Mouse (Mus musculus) hindbrain, embryonic 16.5 days (tissue): ENCODE data around the gene Mlec. TPM values are rescaled to one million over a fixed set of nuclear protein-coding genes. Genes with fewer than 3 reads are reported as not detected.
"Not testable (repeated sequence)": the region's sequence is repeated elsewhere in the genome, so short reads cannot be mapped to it uniquely, and the experiment has no call there.

ENCODE experiments used
- ATAC-seq: fragments of 200-750 bp; cut with Nextera tagmentation; 2 replicates; pipeline ENCODE4 v1.8.0; 2017; ENCODE audit warnings: moderate TSS enrichment, moderate library complexity
- H3K27ac ChIP-seq: fragments of 300-500 bp; sonication (generic); 2 replicates; pipeline ENCODE4 v1.5.1; 2014; ENCODE audit warnings: low read depth, mild to moderate bottlenecking, control low read depth, low read length, moderate library complexity
- H3K27me3 ChIP-seq: fragments of 300-500 bp; sonication (generic); replicated peaks from 2 replicates; pipeline ENCODE4 v1.6.1; 2014; ENCODE audit warnings: low read length; ENCODE audit not compliant: control insufficient read depth, insufficient read depth
- H3K36me3 ChIP-seq: fragments of 300-500 bp; sonication (generic); 2 replicates; pipeline ENCODE4 v1.6.1; 2014; ENCODE audit warnings: mild to moderate bottlenecking, low read length, moderate library complexity, mixed read lengths; ENCODE audit not compliant: control insufficient read depth, insufficient read depth
- H3K4me1 ChIP-seq: fragments of 300-500 bp; sonication (generic); 2 replicates; pipeline ENCODE4 v1.6.1; 2014; ENCODE audit warnings: low read depth, low read length; ENCODE audit not compliant: control insufficient read depth, insufficient read depth
- H3K4me2 ChIP-seq: fragments of 300-500 bp; sonication (generic); 2 replicates; pipeline ENCODE4 v1.6.1; 2014; ENCODE audit warnings: mild to moderate bottlenecking, low read length, control low read depth, moderate library complexity
- H3K4me3 ChIP-seq: fragments of 300-500 bp; sonication (generic); 2 replicates; pipeline ENCODE4 v1.5.1; 2014; ENCODE audit warnings: mild to moderate bottlenecking, low read length, control low read depth, moderate library complexity
- H3K9ac ChIP-seq: fragments of 300-500 bp; sonication (generic); 2 replicates; pipeline ENCODE4 v1.6.1; 2014; ENCODE audit warnings: low read depth, mild to moderate bottlenecking, control low read depth, low read length, moderate library complexity
- H3K9me3 ChIP-seq: fragments of 300-500 bp; sonication (generic); 2 replicates; pipeline ENCODE4 v1.6.1; 2014; ENCODE audit warnings: mild to moderate bottlenecking, low read length, moderate library complexity; ENCODE audit not compliant: control insufficient read depth
- WGBS: fragments of 180-500 bp; shearing (Covaris S2); extraction: QIAGEN DNeasy Blood & Tissue Kit; methylation state at CpG from one replicate; pipeline ENCODE4 v1.1.7; 2014; 5-methylcytosine and 5-hydroxymethylcytosine counted together
- polyA plus RNA-seq: library from polyadenylated mRNA; unstranded; fragments of >200 nt; fragmentation: Nextera tagmentation; extraction: Ambion mirVana; gene quantifications from 2 replicates; pipeline ENCODE4 v1.2.1, GENCODE M21; 2015

Mlec gene
- polyA plus RNA-seq, 1 experiment from 2014 or later = 23.8 TPM

DNA sequence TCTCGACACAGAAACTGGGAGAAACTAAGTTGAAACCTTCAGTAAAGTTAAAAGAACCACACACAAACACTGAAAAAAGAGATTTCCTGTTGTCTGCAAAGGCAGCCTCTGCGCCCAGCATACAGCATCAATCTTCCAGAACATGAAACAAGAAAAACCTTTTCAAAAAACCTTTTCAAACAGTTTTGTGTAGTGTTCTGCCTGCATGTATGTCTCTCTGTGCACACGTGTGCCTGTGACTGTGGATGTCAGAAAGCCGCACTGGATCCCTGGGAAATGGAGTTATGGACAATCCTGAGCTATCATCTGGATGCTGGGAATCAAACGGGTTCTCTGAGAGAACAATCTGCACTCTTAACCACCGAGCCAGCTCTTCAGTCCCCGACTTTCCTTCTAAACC lies 1.6 kb downstream of the Mlec start:
- no peak for ATAC-seq
- no peaks in the 10 kb centered on the region for H3K36me3 ChIP-seq
- H3K9me3 ChIP-seq = no peaks in the 10 kb centered on the region
- peaks cover 33% of the 10 kb centered on the region for H3K4me1 ChIP-seq
- H3K4me3 ChIP-seq = peak overlapping the region; percentile 98
- H3K9ac ChIP-seq = peak overlapping the region; percentile 14; the same call in 1 of the 2 replicates
- H3K27ac ChIP-seq = no peak overlapping the region
- peak overlapping the region; percentile 96 for H3K4me2 ChIP-seq
- no peaks in the 10 kb centered on the region for H3K27me3 ChIP-seq
- WGBS = 68% methylated on average over 7 of the region's 7 CpGs

DNA sequence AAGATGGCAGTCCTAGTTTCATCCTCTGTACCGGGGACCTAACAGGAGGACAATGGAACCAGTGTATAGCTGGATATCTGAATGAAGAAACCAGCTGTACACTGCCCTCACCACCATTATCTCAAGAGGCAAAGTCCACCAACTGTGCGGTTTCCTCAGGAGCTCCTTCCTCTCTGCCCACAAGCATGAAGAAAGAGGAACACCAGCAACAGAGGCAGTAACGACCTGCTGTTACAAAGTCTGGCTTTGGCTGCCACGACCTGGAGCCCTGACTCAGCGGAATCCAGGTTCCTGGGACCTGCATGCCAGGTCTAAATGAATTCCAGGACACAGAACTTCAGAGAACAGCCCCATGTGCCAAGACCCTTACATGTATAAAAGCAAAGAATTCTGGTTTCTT lies 2.1 kb downstream of the Mlec start:
- Histone ChIP-seq H3K9ac (peak overlapping the region; percentile 47), H3K27ac (no peak overlapping the region), H3K9me3 (no peaks in the 10 kb centered on the region), H3K4me2 (peak overlapping the region; percentile 96), H3K4me3 (peak overlapping the region; percentile 19; the same call in 1 of the 2 replicates), H3K36me3 (peaks cover under 1% of the 10 kb centered on the region), H3K27me3 (no peaks in the 10 kb centered on the region), H3K4me1 (peaks cover 33% of the 10 kb centered on the region)
- ATAC-seq = no peak
- 47% methylated on average over 5 of the region's 5 CpGs for WGBS

GRCm38 (mm10) chr5:115155156-115155631 lies 2.8 kb downstream of the Mlec start:
- H3K27me3 ChIP-seq = no peaks in the 10 kb centered on the region
- WGBS = 65% methylated on average over 13 of the region's 13 CpGs

DNA sequence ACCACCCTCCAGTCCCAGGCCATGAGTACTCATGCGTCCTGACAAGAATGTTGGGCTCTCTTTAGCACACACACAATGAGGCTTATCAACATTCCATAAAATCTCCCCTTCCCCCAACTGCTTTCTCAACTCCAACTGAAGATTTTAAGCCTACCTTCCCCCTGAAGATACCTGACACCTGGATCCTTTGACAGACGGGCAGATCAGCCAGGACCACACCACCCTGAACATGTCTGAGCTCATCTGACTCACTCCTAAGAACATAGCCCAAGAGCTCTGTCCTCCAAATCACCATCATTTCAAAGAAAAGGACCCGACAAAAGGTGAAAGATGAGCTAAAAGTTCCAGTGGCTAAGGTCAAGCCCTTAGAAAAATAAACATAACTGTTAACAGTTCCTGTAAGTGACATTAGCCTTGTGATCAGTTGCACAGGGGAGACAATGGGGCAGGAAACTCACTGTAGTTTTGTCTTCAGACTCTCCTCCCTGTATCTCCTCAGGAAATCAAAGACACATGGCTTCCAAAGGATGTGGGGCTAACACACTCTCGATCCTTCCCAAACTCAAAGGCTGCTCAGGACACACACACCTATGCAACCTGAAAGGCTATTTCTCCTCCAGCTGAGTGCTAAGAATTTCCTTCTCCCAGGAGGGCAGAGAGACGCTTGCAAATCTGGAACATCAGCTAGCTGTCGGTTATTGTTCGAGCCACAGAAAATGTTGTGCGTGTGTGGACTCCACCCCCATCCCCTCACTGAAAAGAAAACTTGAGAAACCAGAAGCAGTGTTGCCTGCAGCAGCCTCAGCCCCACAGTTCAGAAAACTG lies 5.6 kb downstream of the Mlec start:
- WGBS = 68% methylated on average over 8 of the region's 8 CpGs
- Histone ChIP-seq H3K27ac (no peak overlapping the region), H3K9ac (no peak overlapping the region)

More at GRCm38 (mm10) chr5:115155156-115155631, 2.8 kb downstream of the Mlec start:
- H3K4me2 ChIP-seq = peak overlapping the region; percentile 96
- H3K9ac ChIP-seq = no peak overlapping the region; the same call in 1 of the 2 replicates
- H3K36me3 ChIP-seq = peaks cover 7% of the 10 kb centered on the region
- no peak overlapping the region; the same call in 1 of the 2 replicates for H3K4me3 ChIP-seq
- peaks cover 33% of the 10 kb centered on the region for H3K4me1 ChIP-seq
- no peaks in the 10 kb centered on the region for H3K9me3 ChIP-seq
- no peak for ATAC-seq
- no peak overlapping the region for H3K27ac ChIP-seq

DNA sequence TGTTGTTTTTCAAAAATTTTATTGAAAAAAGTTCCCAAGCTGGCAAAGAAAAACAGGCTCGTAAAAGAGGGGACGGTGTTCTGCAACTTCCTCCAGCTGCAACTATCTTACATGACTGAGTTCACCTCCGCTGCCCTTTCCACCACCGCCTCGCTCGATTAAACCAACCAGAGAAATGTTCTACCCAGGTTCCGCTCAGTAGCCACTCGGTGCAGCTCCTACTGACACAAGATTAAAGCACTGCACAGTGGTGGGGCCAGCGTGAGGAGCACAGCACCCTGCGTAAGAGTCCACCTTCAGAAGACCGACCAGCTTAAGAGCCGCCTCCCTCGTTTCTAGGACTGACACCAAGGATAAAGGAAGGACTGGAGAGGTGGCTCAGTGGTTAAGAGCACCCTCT lies 6.5 kb downstream of the Mlec start:
- no peak for ATAC-seq
- Histone ChIP-seq H3K27ac (no peak overlapping the region), H3K36me3 (peaks cover 35% of the 10 kb centered on the region), H3K4me1 (peaks cover 20% of the 10 kb centered on the region), H3K4me2 (no peak overlapping the region), H3K9me3 (no peaks in the 10 kb centered on the region), H3K27me3 (no peaks in the 10 kb centered on the region), H3K4me3 (no peak overlapping the region), H3K9ac (no peak overlapping the region)
- 91% methylated on average over 13 of the region's 13 CpGs for WGBS

More for the DNA sequence above, 5.6 kb downstream of the Mlec start:
- H3K27me3 ChIP-seq = no peaks in the 10 kb centered on the region
- H3K36me3 ChIP-seq = peaks cover 31% of the 10 kb centered on the region
- peaks cover 29% of the 10 kb centered on the region for H3K4me1 ChIP-seq
- H3K9me3 ChIP-seq = no peaks in the 10 kb centered on the region
- H3K4me3 ChIP-seq = no peak overlapping the region
- H3K4me2 ChIP-seq = no peak overlapping the region
- ATAC-seq = no peak

- H3K4me2 ChIP-seq = no peak overlapping the region
- WGBS = 87% methylated on average over 5 of the region's 5 CpGs
- no peaks in the 10 kb centered on the region for H3K27me3 ChIP-seq
- peaks cover 40% of the 10 kb centered on the region for H3K36me3 ChIP-seq
- H3K4me1 ChIP-seq = peaks cover 16% of the 10 kb centered on the region
- no peak overlapping the region for H3K9ac ChIP-seq
- ATAC-seq = no peak
- no peaks in the 10 kb centered on the region for H3K9me3 ChIP-seq
- no peak overlapping the region for H3K27ac ChIP-seq
- H3K4me3 ChIP-seq = no peak overlapping the region
These were observed 7.0 kb downstream of the Mlec start for GRCm38 (mm10) chr5:115150991-115151390.

DNA sequence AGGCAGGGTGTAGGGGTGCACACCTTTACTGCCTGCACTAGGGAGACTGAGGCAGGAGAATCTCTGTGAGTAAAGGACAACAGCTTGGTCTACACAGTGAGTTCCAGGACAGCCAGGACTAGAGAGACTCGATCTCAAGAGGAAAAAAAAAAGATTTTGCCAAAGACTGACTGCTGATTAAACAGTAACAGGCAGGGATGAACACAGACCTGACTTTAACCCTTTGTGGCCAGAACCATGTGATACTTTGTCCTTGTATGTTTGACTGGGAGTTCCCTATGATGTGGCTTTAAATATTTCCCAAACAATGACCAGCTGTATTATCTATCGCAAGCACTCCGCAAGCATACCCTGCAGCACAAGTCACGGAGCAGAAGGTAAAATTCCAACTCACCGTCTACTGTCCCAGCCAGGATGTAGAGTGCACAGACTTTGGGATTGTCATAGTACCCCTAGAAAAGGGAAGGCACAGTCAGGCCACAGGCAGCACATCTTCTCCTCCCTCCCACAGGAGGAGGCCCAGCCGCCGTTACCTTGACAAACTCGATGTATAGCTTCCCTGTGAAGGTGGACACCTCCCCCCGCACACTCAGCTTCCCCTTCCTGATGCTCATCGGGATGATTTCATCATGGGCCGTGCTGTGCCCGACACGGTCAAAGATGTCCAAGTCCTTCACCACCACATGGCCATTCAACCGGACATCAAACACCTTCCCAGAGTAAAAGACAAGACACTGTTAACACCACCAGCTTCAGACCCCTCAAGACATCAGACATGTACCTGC lies 8.1 kb downstream of the Mlec start:
- Histone ChIP-seq H3K36me3 (peaks cover 43% of the 10 kb centered on the region), H3K9ac (no peak overlapping the region), H3K4me1 (peaks cover 6% of the 10 kb centered on the region), H3K4me2 (no peak overlapping the region), H3K4me3 (no peak overlapping the region), H3K9me3 (no peaks in the 10 kb centered on the region), H3K27me3 (no peaks in the 10 kb centered on the region), H3K27ac (no peak overlapping the region)
- 96% methylated on average over 14 of the region's 14 CpGs for WGBS
- no peak for ATAC-seq

GRCm38 (mm10) chr5:115148872-115149271 lies 9.1 kb downstream of the Mlec start:
- H3K4me2 ChIP-seq, H3K4me1 ChIP-seq, ATAC-seq, H3K4me3 ChIP-seq, H3K9me3 ChIP-seq, H3K27me3 ChIP-seq, H3K27ac ChIP-seq, H3K9ac ChIP-seq: not testable (repeated sequence)
- H3K36me3 ChIP-seq = peaks cover 43% of the 10 kb centered on the region
- no CpG with 5 or more reads among the region's 1 CpGs for WGBS

DNA sequence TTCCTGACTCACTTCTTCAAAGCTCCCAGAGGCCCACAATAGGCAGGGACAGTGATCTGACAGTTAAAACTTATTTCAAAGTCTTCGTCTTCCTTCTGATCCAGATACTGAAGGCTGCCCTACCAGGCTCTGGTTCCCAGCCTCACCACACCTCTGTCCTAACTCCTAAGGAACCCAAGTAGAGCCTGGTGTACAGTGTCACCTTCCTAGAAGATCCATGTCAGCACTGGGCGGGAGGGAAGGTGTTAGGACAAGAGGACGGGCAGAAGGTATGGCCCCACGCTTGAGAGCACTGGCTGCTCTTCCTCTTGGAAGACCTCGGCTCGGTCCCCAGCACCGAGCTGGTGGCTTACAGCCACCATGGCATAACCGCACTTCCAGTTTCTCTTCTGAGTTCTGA lies 9.6 kb downstream of the Mlec start:
- Histone ChIP-seq H3K4me1 (no peaks in the 10 kb centered on the region; the same call in none of the 2 replicates), H3K27me3 (no peaks in the 10 kb centered on the region), H3K9me3 (no peaks in the 10 kb centered on the region), H3K4me2 (no peak overlapping the region), H3K36me3 (peaks cover 43% of the 10 kb centered on the region), H3K27ac (no peak overlapping the region), H3K4me3 (no peak overlapping the region), H3K9ac (no peak overlapping the region)
- no peak for ATAC-seq
- 95% methylated on average over 8 of the region's 8 CpGs for WGBS
